Mouse (Mus musculus) liver, postnatal 0 days (tissue): ENCODE results near the gene Gp5.

ENCODE experiments used
- CTCF ChIP-seq: sonication (generic); IDR thresholded peaks from 2 replicates; pipeline ENCODE4 v1.5.1; 2016; ENCODE audit warnings: antibody characterized with exemption, low read depth
- EP300 ChIP-seq: IDR thresholded peaks from 2 replicates; pipeline ENCODE4 v1.6.1; 2016; ENCODE audit warnings: antibody characterized with exemption, low read depth, mild to moderate bottlenecking

DNA sequence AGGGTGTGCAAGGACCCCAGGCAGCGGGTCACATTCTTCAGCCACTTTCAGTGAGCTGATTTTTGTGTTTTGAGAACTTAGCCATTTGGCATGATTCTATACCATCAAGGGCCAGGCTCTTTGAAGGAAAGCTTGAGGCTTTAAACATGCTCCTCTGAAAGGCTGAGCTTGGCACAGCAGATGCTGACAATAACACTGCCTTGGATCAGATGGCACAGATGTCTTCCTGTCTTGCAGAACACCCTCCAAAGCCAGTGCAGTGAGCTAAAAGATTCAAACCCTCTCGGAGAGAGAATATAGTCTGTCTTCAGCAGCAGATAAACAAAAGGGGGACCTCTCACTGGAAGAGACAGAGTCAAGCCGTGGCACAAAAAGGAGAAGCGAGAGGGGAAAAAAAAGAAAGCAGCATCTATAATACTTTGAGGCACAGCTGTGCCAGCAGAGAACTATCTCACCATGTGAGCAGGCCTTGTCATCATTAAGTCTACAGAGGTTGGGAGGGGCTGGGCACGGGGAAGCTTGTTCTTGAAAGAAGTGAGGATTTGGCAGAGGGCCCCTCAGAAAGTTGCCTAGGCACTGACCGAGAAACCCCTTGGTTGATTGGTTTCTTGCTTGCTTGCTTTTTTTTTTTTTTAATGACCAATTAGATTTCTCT lies 38.5 kb downstream of the Gp5 start:
- TF ChIP-seq CTCF (no peak), EP300 (no peak)
